Mouse (Mus musculus): ENCODE measurements around the gene Gm21190.
"Not testable (repeated sequence)": the region's sequence is repeated elsewhere in the genome, so short reads cannot be mapped to it uniquely, and the experiment has no call there.

GRCm38 (mm10) chr5:15517150-15517549, 11.9 kb downstream of the Gm21190 start:
- TF ChIP-seq ZMIZ1 (IDR thresholded peaks at IDR 0.05; ENCODE audit: low read depth, low read length); CTCF (IDR thresholded peaks at IDR 0.05 in 2 of 3, conservative IDR thresholded peaks at IDR 0.05 in 1 of 3; ENCODE audit: control insufficient read depth in 1 of 3, insufficient read depth in 1 of 3, low read depth in 2 of 3, low read length in 3 of 3, poor library complexity in 1 of 3, severe bottlenecking in 1 of 3); GATA1 (IDR thresholded peaks at IDR 0.05; ENCODE audit: low read depth, low read length); POLR2A (IDR thresholded peaks at IDR 0.05; ENCODE audit: control insufficient read depth in 1 of 2, insufficient read depth in 1 of 2, low read depth in 1 of 2, low read length in 2 of 2, poor library complexity in 1 of 2); POLR2AphosphoS5 (IDR thresholded peaks at IDR 0.05; ENCODE audit: borderline replicate concordance, low read depth, low read length); ZC3H11A (IDR thresholded peaks at IDR 0.05; ENCODE audit: low read depth, low read length); USF1 (IDR thresholded peaks at IDR 0.05; ENCODE audit: low read depth, low read length): not testable (repeated sequence)
